Mouse (Mus musculus): Measurements from ENCODE around the gene Steap1. TPM values are rescaled to one million over a fixed set of nuclear protein-coding genes. Genes with fewer than 3 reads are reported as not detected.

The Steap1 gene
- polyA plus RNA-seq, 1 experiment, result not detected

- TF ChIP-seq GATA1 (IDR thresholded peaks at IDR 0.05; ENCODE audit: low read length), result no peak
These were observed 53.7 kb downstream of the Steap1 start for GRCm38 (mm10) chr5:5695401-5695942.

GRCm38 (mm10) chr5:5693956-5694653, 55.0 kb downstream of the Steap1 start, which contains the start of gene Steap2:
Steap2 (minus strand) TSS chr5:5694578.
- no peak for TF ChIP-seq GATA1 (IDR thresholded peaks at IDR 0.05; ENCODE audit: low read length)

- no peak for TF ChIP-seq GATA1 (IDR thresholded peaks at IDR 0.05; ENCODE audit: low read length)
These were observed 55.6 kb downstream of the Steap1 start for GRCm38 (mm10) chr5:5693541-5693955.

GRCm38 (mm10) chr5:5692167-5692738, 56.9 kb downstream of the Steap1 start:
- no peak for TF ChIP-seq GATA1 (IDR thresholded peaks at IDR 0.05; ENCODE audit: low read length)

GRCm38 (mm10) chr5:5688945-5689540, 60.1 kb downstream of the Steap1 start:
- TF ChIP-seq GATA1 (IDR thresholded peaks at IDR 0.05; ENCODE audit: low read length), result no peak

- TF ChIP-seq GATA1 (IDR thresholded peaks at IDR 0.05; ENCODE audit: low read length), result no peak
These were observed 60.9 kb downstream of the Steap1 start for GRCm38 (mm10) chr5:5688228-5688627.

- no peak for TF ChIP-seq GATA1 (IDR thresholded peaks at IDR 0.05; ENCODE audit: low read length)
These were observed 62.2 kb downstream of the Steap1 start for GRCm38 (mm10) chr5:5686973-5687372.

Other genes with a start within 250 kb of the Steap1 start
- gene Cldn12, start 234.4 kb downstream of the Steap1 start, polyA plus RNA-seq (2012), result 19.6 and 23.2 TPM in 2 replicates
- gene Gtpbp10, start 189.8 kb downstream of the Steap1 start, polyA plus RNA-seq (2012), result not detected in 2 replicates
- not detected in 2 replicates for gene Gm8773, start 175.5 kb downstream of the Steap1 start, polyA plus RNA-seq (2012)
- gene Cfap69, start 85.1 kb downstream of the Steap1 start, polyA plus RNA-seq (2012), result not detected in 2 replicates
- gene Steap2, start 54.7 kb downstream of the Steap1 start, polyA plus RNA-seq (2012), result not detected in 2 replicates